Mouse (Mus musculus) limb, embryonic 10.5 days (tissue): ENCODE results near the gene Tmc6. TPM values are rescaled to one million over a fixed set of nuclear protein-coding genes. Genes with fewer than 3 reads are reported as not detected.

Experiments used
- DNase-seq: peaks from one replicate; pipeline ENCODE4 v3.0.0-alpha.2; 2017; ENCODE audit warnings: low spot score
- H3K27ac ChIP-seq: fragments of 300-500 bp; sonication (generic); 2 replicates; pipeline ENCODE4 v1.5.1; 2016; ENCODE audit warnings: mild to moderate bottlenecking
- H3K27me3 ChIP-seq: fragments of 300-500 bp; sonication (generic); 2 replicates; pipeline ENCODE4 v1.6.1; 2016; ENCODE audit warnings: low read depth, mild to moderate bottlenecking; ENCODE audit not compliant: poor library complexity, severe bottlenecking
- H3K36me3 ChIP-seq: fragments of 300-500 bp; sonication (generic); 2 replicates; pipeline ENCODE4 v1.6.1; 2016; ENCODE audit warnings: mild to moderate bottlenecking, moderate library complexity
- H3K4me1 ChIP-seq: fragments of 300-500 bp; sonication (generic); 2 replicates; pipeline ENCODE4 v1.6.1; 2016
- H3K4me3 ChIP-seq: fragments of 300-500 bp; sonication (generic); 2 replicates; pipeline ENCODE4 v1.5.1; 2016; ENCODE audit warnings: mild to moderate bottlenecking, moderate library complexity
- H3K9me3 ChIP-seq: fragments of 300-500 bp; sonication (generic); replicated peaks from 2 replicates; pipeline ENCODE4 v1.6.1; 2016; ENCODE audit warnings: mild to moderate bottlenecking
- WGBS: fragments of 180-500 bp; shearing (Covaris S2); methylation state at CpG from one replicate; pipeline ENCODE4 v1.1.7; 2016; 5-methylcytosine and 5-hydroxymethylcytosine counted together
- polyA plus RNA-seq: library from polyadenylated mRNA; unstranded; fragments of >200 nt; fragmentation: Nextera tagmentation; extraction: Ambion mirVana; gene quantifications from 2 replicates; pipeline ENCODE4 v1.2.1, GENCODE M21; 2016

Gene Tmc6
- polyA plus RNA-seq, 1 experiment from 2014 or later = 25.1 TPM

DNA sequence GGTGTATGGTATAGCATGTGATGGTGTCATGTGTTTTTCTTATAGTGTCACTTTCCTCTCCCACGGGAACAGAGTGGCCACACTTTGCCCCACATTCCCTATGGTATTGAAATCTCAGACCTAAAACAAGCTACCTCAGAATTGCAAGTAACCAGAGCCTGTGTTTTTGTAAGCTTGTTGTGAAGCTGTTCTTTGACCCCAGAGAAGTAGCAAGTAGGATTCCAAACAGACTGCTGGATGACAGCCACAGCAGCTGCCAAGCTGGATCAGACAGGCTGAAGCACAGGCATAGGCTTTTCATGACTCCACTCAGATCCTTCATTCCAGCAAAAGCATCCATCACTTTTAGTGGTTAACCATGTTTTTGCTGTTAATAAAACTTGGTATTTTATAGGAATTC is 53.2 kb downstream of the Tmc6 start:
- DNase-seq = no peak
- no peak overlapping the region for H3K27ac ChIP-seq
- no peaks in the 10 kb centered on the region for H3K4me1 ChIP-seq
- H3K27me3 ChIP-seq = no peaks in the 10 kb centered on the region
- H3K4me3 ChIP-seq = no peak overlapping the region
- H3K9me3 ChIP-seq = no peaks in the 10 kb centered on the region
- H3K36me3 ChIP-seq = peaks cover 26% of the 10 kb centered on the region
- 81% methylated on average over 1 of the region's 1 CpGs for WGBS

DNA sequence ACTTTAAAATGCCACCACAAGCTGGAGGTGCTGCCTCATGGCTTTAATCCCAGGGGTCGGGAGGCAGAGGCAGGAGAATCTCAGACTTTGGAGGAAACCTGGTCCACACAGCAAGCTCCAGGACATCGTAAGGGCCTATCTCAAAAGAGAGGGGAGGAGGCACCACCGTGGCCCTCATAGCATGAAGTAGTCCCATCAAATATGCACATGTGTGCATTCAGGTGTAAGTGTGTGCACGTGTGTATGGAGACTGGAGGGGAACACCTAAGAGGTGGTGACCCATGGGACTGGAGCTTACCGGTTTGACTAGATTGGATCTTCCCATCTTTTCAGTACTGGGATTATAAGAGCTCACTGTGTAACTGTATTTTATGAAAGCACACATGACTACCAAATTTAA is 53.8 kb downstream of the Tmc6 start:
- Histone ChIP-seq H3K4me1 (no peaks in the 10 kb centered on the region), H3K9me3 (no peaks in the 10 kb centered on the region), H3K36me3 (peaks cover 26% of the 10 kb centered on the region), H3K27me3 (no peaks in the 10 kb centered on the region), H3K27ac (no peak overlapping the region), H3K4me3 (no peak overlapping the region)
- WGBS = 89% methylated on average over 5 of the region's 5 CpGs
- no peak for DNase-seq

DNA sequence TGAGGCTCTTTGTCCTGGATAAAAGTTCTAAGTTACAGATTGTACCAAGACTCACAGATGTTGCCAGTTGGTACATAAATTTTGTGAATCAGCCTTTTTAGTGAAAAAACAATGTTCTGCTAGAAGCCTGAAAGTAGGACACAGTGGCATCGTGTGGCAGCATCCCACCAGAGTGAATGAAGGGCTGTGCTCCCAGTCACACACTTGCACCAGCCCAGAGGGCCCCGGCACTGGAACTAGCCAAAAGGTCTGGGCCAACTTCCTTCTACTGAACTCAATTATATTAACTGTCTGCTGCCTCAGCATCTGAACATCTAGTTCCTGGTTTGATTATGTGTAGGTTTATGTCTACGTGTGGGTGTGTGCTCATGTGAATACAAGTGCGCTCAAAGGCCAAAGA is 55.0 kb downstream of the Tmc6 start:
- no peaks in the 10 kb centered on the region for H3K27me3 ChIP-seq
- H3K9me3 ChIP-seq = no peaks in the 10 kb centered on the region
- H3K36me3 ChIP-seq = peaks cover 30% of the 10 kb centered on the region
- H3K27ac ChIP-seq = no peak overlapping the region
- DNase-seq = no peak
- no peak overlapping the region for H3K4me3 ChIP-seq
- WGBS = 92% methylated on average over 4 of the region's 4 CpGs
- no peaks in the 10 kb centered on the region for H3K4me1 ChIP-seq

DNA sequence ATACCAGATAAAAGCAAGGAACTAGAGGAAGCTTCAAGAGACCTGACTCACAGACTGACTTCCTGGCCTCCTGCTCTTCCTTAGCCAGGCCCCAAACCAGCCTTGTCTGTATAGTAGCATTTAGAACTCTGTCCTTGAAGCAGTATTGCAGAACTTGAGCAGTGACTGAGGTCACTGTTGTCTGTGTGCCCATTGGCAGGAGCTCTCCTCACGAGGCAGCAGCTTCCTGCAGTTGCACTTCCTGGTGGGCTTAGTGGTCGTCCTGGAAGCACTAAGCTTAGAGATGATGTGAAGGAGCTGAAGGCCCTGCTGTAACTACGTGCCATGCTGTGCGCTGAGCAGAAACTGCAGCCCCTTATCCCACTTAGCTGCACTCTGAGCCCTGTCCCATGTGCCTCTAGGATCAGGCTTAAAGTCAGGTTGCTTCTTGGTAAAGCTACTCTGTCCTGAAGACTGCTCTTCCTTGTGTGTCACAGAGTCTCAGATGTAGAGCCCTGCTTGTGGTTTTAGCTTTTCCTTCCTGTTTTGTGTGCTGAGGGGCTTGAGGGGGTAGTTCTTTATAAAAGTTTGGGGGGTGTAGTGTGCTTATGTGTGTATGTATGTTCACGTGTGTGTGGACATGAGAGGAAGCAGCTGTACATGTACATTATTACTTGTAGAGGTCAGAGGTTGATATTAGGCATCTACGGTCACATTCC is 57.2 kb downstream of the Tmc6 start:
- no peaks in the 10 kb centered on the region for H3K4me1 ChIP-seq
- DNase-seq = no peak
- H3K4me3 ChIP-seq = no peak overlapping the region
- H3K27me3 ChIP-seq = no peaks in the 10 kb centered on the region
- peaks cover 51% of the 10 kb centered on the region for H3K36me3 ChIP-seq
- 86% methylated on average over 6 of the region's 6 CpGs for WGBS
- no peaks in the 10 kb centered on the region for H3K9me3 ChIP-seq
- no peak overlapping the region for H3K27ac ChIP-seq

DNA sequence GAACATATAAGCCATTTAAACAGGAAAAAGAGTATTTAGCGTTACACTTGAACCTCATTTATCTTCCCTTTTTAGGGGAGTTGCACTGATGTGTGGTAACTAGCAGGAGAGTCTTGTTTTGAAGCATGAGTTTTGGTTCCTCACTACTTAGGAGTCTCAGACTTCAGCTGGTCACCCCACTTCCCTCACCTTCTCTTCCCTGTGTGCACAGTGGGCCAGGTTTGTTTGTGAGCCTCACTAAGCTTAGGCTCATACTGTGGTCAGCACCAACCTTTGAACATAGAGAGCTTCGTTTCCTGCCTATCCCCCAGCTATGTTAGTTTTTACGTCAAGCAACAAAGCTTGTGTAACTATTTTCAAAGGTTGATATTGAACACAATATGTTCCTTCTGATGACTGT is 63.2 kb downstream of the Tmc6 start:
- H3K27ac ChIP-seq = no peak overlapping the region
- H3K9me3 ChIP-seq = no peaks in the 10 kb centered on the region
- H3K4me3 ChIP-seq = no peak overlapping the region
- DNase-seq = no peak
- H3K27me3 ChIP-seq = no peaks in the 10 kb centered on the region
- H3K4me1 ChIP-seq = peaks cover 5% of the 10 kb centered on the region; the same call in 1 of the 2 replicates
- H3K36me3 ChIP-seq = peaks cover 97% of the 10 kb centered on the region
- WGBS = 96% methylated on average over 3 of the region's 3 CpGs

Other genes starting within 250 kb of the Tmc6 start
- gene Tnrc6c, start 127.9 kb downstream of the Tmc6 start, polyA plus RNA-seq = 11.4 and 14.1 TPM in 2 replicates
- 1.4 and 1.5 TPM in 2 replicates for gene Tmc8, start 122 bp downstream of the Tmc6 start, polyA plus RNA-seq
- 1.6 and 2.3 TPM in 2 replicates for gene 6030468B19Rik, start 15.5 kb upstream of the Tmc6 start, polyA plus RNA-seq
- gene Gm20708, start 27.5 kb upstream of the Tmc6 start, polyA plus RNA-seq = 0.23 and 0.58 TPM in 2 replicates
- 24.4 and 31.3 TPM in 2 replicates for gene Syngr2, start 27.5 kb upstream of the Tmc6 start, polyA plus RNA-seq
- gene Afmid, start 43.7 kb upstream of the Tmc6 start, polyA plus RNA-seq = 2.4 and 3.3 TPM in 2 replicates
- gene Tk1, start 43.9 kb upstream of the Tmc6 start, polyA plus RNA-seq = 170 and 183 TPM in 2 replicates
- 395 and 434 TPM in 2 replicates for gene Birc5, start 67.1 kb upstream of the Tmc6 start, polyA plus RNA-seq
- not detected in 2 replicates for gene Tmem235, start 78.6 kb upstream of the Tmc6 start, polyA plus RNA-seq
- 2.4 and 3.3 TPM in 2 replicates for gene Tha1, start 91.3 kb upstream of the Tmc6 start, polyA plus RNA-seq
- gene Socs3, start 187.8 kb upstream of the Tmc6 start, polyA plus RNA-seq = 11.2 and 13.2 TPM in 2 replicates
- gene Pgs1, start 204.1 kb upstream of the Tmc6 start, polyA plus RNA-seq = 47.1 and 47.4 TPM in 2 replicates